Mouse (Mus musculus): ENCODE measurements at regions not wholly inside any gene's neighbourhood (a gene's known extent, or its start where the extent isn't known, plus 50 kb on each side); places are given as distances from the start of the nearest gene placed in this dataset.

DNA sequence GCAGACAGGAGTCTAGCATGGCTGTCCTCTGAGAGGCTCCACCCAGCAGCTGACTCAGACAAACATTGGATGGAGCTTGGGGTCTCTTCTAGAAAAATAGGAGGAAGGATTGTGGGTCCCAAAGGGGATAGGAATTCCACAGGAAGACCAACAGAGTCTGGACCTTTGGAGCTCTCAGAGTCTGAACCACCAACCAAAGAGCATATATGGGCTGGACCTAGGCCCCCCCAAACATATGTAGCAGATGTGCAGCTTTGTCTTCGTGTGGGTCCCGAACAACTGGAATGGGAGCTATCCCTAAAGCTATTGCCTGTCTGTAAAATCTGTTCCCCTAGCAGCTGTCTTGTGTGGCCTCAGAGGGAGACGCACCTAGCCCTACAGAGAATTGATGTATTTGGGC, 50.1 kb upstream of the Cpm start:
- no peak for DNase-seq

DNA sequence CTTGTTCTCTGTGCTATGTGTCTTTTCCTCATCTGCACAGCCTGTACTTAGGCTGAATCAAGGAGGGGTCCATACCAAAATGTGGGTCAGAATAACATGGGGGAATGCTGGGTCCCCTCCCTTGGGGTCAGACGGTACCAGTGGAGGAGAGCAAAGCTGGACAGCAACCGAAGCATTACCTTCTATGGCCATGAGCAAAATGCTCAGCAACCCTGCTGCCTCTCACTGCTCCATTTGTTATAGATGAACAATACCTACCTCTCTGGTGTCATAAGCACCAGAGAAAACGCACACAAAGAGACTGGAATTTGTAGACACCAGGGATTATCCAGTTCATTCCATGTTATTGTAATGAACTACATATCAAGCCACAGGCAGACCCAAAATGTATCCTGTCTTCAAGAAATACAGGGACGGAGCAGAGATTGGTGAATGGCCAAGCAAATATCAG, 50.6 kb upstream of the Cpm start:
- no peak for DNase-seq

DNA sequence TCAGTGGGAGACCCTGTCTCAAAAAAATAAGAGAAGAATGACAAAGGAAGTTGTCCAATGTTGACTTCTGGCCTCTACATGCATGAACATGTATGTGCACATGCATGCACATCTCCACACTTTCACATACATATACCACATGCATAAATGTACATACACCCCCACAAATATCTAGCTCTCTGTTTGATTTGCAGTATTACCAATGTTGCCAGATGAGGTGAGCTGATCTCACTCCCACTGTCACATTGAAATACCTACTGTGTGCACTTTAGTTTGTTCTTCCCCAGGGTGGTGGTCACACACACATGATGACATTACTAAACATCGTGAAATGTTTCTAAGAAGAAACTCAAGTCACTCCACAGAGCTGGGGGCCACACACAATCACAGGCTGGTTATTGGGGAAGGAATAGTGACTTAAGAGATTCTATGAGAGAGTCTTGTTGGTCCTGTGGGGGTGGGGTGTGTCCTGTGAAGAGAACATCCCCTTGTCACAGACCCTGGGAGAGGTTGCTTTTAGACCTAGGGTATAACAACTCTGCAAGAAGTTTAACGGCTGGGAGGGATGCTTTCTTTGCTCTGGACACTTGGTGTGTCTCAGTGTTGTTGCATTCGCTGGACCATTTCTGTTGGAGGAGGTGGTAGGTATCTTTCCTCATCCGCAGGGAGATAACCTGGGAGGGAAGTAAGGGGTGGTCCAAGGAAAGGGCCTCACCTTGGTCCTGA, 51.2 kb upstream of the Cpm start:
- DNase-seq: no peak

DNA sequence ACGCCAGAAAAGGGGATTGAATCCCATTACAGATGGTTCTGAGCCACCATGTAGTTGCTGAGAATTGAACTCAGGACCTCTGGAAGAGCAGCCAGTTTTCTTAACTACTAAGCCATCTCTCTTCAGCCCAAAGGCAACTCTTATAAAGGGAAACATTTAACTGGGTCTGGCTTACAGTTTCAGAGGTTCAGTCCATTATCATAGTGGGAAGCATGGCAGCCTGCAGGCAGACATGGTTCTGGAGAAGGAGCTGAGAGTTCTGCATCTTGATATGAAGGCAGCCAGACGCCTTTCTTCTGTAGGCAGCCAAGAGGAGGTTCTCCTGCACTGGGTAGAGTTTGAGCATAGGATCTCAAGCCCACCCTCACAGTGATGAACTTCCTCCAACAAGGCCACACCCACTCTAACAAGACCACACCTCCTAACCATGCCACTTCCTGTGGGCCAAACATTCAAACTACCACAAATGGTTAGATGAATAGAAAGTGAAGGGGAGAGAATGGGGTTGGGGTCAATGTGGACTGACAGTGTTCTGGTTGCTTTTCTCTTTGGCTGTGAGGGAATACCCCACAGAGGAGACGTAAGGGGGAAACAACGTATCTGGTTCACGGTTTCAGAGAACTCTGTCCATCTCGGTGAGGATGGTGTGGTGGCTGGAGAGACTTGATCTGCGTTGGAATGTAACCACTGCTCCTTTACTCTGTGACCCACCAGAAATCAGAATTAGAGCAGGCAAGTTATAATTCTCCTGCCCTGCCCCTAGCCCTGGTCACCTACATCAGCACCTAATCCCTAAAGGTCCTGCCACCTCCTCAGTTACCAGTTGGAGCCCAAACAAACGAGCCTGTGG, 52.2 kb upstream of the Cpm start:
- no peak for DNase-seq

DNA sequence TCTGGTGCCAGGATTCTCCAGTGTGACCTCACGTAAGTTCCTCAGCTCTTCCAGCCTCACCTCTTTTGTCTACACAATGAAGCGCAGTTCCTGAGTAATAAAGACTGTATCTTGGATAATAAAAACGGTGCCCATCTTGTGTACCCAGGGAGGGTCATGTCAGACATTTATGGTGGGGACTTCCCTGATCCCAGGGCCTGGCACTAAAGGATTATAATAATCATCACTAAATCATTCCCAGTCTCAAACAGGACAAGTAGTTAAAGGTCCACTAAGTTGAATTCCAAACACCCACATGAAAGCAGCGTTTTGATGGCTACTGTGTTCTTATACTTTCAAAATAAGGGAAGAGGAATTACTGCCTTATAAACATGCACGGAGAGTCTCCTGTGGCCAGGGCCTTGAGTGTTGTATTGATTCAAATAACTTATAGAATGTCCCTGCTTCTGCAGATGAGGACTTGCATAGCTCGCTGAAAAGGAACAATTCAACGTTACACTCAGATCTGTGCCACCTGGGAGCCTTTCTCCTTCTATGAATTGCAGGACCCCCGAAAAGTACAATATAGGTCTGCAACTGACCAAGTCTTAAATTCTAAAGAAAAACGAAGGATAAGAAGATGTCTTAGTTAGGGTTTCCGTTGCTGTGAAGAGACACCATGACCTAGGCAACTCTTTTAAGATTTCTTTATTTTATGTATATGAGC, 53.0 kb upstream of the Cpm start:
- no peak for DNase-seq

DNA sequence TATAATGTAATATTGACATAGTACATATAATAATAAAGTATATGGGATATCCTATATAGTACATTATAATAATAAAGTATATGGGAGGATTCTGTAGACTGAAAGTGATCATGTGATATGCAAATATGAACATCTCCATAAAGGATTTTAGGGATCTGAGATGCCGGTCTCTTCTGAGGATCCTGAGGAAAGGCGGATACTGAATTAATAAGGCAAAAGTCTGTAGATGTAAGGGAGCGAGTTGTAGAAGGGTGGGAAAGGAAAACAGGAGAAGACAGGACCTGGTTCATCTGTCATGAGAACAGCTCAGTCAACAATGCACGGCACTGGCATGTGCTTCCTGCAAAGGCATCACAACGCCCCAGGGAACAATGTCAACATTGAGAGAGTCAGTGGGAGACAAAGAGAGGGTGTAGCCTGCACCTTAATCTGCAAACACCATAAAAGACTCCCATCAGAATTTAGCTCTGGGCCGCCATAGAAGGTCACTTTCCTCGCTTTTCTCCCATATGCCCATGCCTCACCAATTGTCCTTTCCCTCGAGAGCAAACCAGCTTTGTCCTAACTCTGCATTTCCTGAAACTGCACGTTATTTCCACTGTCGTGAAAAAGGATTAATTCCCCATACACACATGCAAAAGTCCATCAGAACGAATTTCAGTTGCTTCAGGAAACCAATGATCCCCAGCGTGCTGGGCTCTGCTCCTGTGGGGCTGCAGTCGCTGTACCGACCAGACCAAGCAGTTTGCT, 53.7 kb upstream of the Cpm start:
- DNase-seq: no peak

DNA sequence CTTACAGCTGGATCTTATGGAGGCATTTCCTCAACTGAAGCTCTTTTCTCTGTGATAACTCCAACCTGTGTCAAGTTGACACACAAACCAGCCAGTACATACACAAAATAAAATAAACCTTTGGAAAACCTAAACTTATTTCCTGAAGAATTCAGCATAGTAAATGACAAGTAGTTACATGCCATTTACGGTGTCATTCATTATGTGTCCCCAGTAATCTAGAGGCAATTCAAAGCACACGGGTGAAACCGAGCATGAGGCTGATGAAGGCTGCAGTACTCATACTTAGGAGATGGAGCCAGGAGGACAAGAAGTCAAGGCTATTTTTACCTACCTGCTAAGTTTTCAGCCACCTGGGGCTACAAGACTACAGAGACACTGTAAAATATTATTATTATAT, 54.4 kb upstream of the Cpm start:
- no peak for DNase-seq

DNA sequence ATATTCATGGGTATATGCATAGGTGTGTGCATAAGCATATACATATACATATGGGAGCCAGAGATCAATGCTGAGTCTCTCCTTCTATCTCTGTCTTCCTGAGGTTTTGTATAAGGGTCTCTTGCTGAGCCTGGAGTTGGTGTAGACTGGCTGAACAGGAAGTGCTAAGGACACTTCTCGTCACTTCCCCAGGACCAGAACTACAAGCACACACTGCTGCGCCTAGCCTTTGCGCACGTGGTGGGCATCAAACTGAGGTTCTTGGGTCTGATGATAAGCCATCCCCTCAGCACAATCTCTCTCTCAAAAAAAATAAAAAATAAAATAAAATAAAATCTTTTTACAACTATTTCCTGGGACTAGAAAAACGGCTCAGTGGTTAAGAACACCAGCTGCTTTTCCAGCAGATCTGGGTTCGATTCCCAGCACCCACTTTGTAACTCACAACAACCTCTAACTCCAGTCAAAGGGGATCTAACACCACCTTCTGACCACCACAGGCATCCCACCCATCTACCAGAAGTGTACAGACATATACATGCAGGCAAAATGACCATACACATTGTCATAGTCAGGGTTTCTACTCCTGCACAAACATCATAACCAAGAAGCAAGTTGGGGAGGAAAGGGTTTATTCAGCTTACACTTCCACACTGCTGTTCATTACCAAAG, 55.1 kb upstream of the Cpm start:
- DNase-seq: no peak

DNA sequence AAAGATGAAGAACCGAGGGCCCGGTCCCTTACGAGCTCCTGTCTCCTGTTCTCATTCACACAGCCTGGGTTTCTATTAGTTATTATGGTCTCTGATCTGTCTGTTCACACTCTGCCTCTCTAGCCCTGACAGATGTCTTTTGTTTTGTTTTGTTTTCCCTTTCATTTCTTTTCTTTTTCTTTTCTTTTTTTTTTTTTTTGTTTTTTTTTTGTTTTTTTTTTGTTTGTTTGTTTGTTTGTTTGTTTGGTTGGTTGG, 55.8 kb upstream of the Cpm start:
- no peak for DNase-seq

DNA sequence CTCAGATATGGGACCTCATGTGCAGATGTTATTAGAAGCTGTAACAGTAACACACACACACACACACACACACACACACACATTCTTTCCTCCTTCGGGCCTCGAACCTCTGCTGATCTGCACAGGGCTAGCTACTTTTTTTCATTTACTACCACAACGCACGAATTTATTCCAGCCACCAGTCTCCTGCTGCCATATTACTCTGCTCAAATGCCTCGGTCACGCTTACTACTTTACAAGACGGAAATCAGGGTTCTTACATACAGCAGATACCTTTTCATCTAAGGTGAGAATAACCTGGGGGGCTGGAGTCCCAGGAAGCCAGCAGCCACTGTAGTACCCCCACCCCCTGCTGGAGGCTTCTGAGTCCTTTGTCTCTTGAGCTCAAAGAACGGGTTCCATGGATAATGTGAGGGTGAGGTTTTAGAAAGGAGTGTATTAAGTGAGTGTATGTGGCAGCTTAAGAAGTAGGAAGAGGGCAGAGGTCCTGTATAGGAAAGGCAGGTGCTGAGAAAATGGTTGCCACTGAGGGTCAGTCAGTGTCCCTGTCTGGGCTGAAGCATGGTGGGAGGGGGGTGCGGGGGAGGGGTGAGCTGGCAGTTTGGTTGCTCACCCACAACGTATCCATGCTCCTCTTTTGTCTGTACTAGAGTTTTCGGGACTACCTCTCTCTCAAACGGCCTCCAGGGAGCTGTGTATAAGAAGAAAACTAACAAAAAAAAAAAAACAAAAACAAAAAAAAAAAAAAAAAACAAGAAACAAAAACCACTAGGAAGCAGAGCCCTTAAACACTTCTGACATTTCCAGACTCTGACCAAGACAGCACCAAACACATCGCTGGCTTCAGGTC, 56.3 kb upstream of the Cpm start:
- no peak for DNase-seq

DNA sequence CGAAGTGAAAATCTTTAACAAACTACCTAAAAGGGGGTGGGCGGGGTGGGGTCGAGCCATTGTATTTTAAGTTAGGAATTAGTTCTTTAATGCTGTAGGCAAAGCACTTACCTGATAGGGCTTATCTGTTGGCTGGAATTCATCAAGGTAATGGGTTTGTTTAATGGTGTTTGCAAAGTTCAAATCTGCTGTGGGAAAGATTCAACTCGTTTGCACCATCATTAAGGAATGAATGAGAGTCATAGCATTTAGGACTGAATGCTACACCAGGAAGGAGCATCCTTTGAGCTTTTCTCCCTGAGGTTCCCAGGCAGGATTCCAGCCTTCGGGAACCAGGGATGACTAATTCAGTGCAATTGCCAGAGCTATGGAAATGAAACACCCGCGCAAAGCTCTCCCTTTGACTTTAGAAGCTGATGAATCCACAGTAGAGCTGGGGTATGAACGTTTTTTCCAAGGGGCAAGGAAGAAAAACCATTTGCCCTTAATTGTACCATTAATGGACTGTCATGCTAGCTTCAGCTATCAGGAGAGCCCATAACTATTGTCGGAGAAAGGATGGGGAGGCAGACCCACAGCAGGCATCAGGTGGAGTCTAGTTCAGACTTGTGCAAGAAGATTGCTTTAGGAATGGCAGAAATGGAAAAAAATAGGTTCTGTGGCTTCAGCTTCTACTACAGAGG, 57.3 kb upstream of the Cpm start:
- peak; percentile 13 for DNase-seq

DNA sequence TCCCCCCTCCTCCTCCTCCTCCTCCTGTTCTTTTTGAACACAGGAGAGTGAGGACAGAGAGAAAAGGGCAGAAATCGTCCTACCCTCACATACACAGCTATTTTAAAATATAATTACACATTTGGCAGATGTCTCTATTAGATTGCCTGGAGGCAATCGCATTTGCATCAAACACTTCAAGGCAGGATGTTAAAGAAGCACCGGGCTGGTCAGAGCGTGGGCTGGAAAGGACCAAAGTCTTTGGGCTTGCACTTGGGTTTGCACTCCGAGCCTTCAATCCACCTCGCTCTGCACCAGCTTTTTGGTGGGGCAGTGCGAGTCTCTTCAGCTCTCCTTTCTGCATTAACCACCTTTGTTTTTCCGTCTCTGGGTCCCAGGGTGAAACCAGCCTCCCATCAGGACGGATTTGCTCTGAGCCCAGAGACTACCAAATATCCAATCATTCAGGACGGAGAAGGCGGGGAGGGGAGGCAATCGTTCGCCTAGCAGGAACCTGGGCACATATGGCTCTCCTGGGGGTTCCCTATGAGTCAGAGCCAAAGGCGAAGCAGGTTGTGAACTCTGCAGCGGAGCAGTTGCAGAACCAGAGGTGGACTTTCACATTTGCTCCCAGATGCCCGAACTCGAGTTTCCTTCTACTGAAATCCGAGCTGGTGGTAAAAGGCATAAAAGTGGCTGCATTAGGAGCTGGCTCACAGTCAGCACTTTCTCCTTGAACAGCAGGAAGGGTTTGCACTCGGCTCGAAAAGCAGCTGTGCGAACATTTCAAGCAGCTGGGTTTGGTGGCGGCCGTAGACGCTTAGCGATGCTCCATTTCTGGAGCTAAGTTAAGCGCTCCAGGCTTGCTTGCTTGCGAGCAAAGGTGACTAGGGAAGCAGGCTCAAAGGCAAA, 58.1 kb upstream of the Cpm start:
- DNase-seq: peak; percentile 22

DNA sequence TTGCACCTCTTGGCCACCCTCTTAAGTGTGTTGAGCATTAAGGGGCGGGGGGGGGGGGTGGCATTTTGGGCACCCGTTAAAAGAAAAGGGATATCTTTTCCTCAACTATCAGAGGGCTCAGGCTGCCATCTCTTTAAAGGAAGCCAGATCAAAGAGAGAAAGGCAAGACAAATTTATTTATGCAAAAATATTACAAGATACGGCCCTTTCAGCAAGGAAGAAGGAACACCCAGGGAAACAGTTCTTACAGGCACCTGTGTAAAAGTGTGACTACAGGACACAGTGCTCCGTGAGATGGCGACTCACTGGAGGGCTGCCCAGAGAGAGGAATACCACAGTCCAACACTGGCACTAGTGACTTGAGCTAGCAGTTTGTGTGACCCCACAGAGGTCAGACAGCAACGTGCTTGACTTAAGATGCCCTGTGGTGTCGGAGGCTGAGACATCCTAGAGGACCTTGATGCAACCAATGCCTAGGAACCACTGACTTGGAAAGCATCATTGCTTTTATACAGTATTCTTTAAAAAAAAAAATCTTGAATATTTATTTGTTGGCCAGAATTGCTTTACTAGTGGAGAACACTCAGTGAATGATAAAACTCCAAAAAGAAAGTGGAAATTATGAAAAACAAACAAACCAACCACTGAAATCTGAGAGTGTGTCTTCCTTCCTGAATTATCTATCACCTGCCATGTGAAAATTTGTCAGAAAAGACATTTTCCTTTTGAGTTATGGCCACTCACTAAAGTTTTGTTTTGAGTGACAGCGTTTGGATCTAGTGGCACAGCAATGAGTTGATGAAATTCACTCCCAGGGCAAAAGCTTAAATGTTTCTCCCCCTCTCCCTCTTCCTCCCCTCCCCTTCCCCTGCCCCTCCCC, 59.0 kb upstream of the Cpm start:
- DNase-seq: no peak

DNA sequence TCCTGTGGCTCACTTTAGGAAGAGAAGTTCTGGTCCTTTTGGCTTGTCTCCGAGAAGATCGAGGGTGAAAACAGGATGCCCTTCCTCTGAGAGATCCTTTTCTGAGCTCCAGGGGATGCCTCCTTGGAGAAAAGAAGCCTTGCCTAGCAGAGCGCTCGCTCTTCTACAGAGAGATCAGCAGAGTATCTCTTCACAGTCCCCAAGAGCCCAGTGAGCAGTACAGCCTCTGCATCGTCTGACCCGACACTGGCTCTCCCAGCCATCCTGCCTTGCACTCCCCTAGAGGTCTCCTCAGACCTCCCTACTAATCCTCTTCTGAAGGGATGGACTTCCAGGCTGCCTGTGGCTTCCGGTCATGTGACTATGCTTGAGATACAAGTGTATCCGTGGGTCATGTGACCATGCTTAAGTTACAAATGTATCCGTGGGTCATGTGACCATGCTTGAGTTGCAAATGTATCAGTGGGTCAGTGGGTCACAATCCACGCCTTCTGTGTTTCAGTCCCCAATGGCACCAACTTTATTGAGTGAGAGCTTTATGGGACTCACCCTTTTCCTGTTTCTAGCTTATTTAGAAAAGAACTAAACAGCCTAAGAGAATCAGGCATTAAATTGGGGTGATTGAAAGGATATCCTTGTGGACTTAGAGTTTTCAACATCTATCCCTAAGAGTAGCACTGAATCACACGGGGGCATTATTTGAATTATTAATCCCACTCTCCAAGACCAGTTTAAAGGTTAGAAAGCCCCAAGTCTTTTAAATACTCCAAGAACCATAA, 59.8 kb upstream of the Cpm start:
- no peak for DNase-seq

DNA sequence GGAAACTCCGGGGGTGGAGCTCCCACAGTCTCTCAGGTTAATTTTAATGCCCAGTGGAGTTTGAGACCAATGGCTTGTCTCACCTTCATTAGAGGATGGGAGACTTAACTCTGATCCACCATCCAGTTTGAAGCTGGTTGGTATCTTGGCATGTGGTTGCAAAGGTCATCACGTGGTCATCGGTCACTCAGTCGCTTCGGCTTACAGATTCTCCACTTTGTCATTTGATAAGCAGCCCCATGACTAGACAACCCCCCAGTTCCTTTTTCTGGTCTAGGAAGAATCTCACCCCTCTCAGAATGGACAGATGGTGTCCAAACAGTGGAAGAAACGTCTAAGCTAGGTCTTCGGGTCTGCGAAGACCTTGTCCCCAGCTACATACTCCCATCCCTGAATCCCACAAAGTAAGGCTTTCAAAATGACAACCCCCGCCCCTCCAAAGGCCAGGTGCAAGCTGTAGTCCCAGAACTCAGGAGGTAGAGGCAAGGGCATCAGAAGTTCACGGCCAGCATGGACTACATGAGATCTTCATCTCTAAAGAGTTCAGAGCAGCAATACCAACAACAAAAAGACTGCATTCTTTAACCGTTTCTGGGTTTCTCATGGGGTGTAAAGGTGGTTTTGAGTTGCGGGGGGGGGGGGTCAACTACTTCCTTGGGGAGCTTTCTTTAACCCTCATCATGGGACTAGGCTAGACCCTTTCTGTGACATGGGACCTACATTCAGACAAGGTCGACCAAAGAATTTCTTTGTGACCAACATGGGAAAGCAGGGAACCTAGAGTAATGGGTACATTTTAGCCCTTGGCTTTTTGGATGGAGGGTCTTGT, 60.6 kb upstream of the Cpm start:
- DNase-seq: no peak

DNA sequence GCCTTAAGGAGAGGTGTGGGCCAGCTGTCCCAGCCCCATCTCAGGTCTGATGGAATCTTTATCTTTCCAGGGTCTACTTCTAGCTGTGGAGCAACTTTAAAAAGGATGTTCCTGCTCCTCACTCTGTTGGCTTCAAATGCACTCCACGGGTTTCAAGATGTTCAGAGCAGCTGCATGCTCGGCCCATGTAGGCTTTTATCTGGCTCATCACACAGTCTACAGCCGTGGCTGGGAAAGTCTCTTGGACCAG, 61.2 kb upstream of the Cpm start:
- DNase-seq: no peak

DNA sequence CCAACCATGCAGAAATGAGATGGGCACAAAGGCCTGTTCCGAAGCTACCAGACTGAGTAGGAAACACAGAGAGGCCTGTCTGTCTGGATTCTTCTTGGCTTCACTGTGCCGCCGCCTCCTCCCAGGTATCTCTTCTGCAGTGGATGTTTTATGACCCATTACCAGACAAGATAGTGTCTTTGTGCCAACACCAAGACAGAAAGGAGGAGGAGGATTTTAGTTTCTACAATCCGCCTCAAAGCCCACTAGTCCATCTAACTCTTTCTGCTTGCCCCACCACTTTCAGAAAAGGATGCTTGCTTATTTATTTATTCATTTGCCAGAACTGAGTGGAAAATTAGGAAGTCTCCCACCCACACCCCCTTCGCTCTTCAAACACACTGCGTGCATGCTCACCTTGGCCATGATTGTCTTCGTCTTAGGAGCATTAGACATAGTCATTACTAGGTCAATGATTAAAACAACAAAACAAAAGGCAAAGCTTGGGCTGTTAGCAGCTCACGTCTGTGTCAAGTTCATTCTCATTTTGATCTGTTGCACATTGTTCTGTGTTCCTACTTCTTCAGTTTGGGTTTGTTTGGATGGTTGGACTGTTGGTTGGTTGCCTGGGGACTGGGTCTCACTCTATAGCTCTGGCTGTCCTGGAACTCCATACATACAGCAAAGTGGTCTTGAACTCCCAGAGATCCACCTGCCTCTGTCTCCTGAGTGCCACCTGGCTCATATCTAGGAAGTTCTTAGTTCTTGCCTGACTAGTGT, 61.7 kb upstream of the Cpm start:
- no peak for DNase-seq
